Mouse (Mus musculus) forelimb bud, embryonic 11.5 days (tissue): ENCODE results near the gene Apeh.

Experiments used
- DNase-seq: peaks from one replicate; pipeline ENCODE4 v3.0.0-alpha.2; 2012; ENCODE audit warnings: low read depth, low spot score

Apeh gene

DNA sequence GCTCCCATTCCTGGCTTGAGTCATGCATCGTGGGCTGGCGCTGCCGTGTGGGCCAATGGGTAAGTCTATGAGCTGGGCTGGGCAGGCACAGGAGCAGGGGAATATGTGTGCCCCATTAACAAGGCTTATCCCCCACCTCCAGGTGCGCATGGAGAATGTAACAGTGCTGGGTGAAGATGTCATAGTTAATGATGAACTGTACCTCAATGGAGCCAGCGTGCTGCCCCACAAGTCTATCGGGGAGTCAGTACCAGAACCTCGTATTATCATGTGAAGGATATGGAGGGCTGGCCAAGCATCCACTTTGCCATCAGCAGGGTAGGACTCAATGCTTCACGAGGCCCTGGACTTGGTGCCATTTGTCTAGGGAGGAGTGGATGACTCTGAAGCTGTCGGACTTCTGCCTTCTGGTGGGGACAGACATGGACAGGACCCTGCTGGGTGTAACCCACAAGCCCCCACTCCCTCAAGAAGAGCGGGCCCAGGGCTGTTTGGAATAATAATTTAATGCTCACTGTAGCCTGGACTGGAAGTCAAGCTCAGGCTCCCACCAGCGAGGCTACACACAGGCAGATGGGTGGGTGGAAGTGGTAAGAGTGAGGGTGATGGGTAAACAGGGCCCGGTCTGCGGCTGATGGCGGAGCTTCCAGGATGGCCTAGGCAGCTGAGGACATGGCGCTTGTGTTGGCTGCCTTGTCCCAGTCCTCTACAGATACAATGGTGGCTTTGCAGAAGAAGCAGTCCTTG is 43.0 kb downstream of the Apeh start:
- DNase-seq = no peak

- DNase-seq = no peak
Observed at GRCm38 (mm10) chr9:108049561-108050251, 44.7 kb downstream of the Apeh start.

- DNase-seq = peak; percentile 96
Observed at GRCm38 (mm10) chr9:108049016-108049455, 45.4 kb downstream of the Apeh start, which contains the start of gene Gmppb. Gene Gmppb, plus strand, starts transcription at chr9:108049242.

DNA sequence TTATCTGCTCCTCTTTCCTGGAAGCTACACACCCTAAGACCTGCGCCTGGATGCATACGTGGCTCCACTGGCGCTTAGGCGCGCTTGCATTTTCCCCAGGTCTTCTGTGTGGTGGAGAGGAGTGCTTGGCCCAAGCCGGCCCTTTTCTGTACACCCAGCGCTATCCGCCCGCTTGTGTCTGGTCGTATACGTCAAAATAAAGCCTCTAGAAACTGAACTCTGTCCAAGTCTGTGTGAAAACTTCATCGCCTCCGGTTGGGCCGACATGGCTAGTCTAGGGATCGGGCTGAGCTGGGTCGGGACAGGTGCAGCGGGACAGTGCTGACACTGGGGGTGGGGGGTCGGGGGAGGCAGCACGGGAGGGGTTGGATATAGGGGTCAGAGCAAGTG is 45.8 kb downstream of the Apeh start:
- no peak for DNase-seq

- no peak for DNase-seq
Observed at GRCm38 (mm10) chr9:108047601-108048565, 46.5 kb downstream of the Apeh start.

DNA sequence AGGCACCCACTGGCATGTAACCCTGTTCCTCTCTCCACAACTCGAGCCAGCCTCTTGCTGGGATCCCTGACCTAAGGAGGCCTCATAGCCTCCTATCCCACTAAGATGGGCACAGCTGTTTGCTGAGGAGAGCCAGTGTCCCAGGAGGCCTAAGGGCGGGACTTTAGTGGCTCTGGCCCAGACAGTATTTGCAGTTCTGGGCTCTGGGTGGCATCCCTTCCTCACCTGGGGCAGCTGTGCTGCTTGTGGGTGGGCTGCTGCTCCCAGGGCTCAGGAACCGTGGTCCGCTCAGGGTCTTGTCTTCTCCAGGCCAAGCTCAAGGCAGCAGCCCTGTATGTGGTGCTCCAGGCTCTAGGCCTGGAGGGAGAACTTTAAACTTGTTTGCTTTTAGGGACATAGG is 47.8 kb downstream of the Apeh start:
- DNase-seq = no peak

- no peak for DNase-seq
Observed at GRCm38 (mm10) chr9:108044751-108045492, 49.5 kb downstream of the Apeh start.
